Mouse (Mus musculus) brown adipose tissue, adult 24 weeks (tissue): ENCODE measurements around the gene Dnmbp. TPM values are rescaled to one million over a fixed set of nuclear protein-coding genes. Genes with fewer than 3 reads are reported as not detected.
A peak's percentile ranks its signal among the peaks of the same experiment; 100 is the strongest.

Experiments used
- H3K27ac ChIP-seq: fragments of 200-500 bp; replicated peaks from 2 replicates; pipeline ENCODE4 v1.5.1; 2012; ENCODE audit warnings: low read depth, mild to moderate bottlenecking, low read length
- H3K4me1 ChIP-seq: fragments of 200-500 bp; 2 replicates; pipeline ENCODE4 v1.6.1; 2012; ENCODE audit warnings: low read length, mixed read lengths; ENCODE audit not compliant: control insufficient read depth, insufficient read depth, insufficient read length
- H3K4me3 ChIP-seq: fragments of 200-500 bp; 2 replicates; pipeline ENCODE4 v1.5.1; 2012; ENCODE audit warnings: low read depth, mild to moderate bottlenecking, low read length, moderate library complexity; ENCODE audit not compliant: insufficient read depth
- polyA plus RNA-seq: library from polyadenylated mRNA; stranded (reverse); fragments of >200 nt; gene quantifications from 2 replicates; pipeline ENCODE4 v1.2.4, GENCODE M21; 2012; ENCODE audit not compliant: missing spikeins, insufficient read depth, insufficient read length

Dnmbp gene
- polyA plus RNA-seq, 1 experiment: 4.5 TPM

- H3K27ac ChIP-seq: no peak overlapping the region
- no peak overlapping the region for H3K4me3 ChIP-seq
- H3K4me1 ChIP-seq: peaks cover 14% of the 10 kb centered on the region
These were observed 12.9 kb downstream of the Dnmbp start for GRCm38 (mm10) chr19:43927057-43927456.

- Histone ChIP-seq H3K4me3 (no peak overlapping the region), H3K4me1 (peaks cover 14% of the 10 kb centered on the region), H3K27ac (0 out of 2 replicates have a peak overlapping the region, but pooled peaks have one; percentile 15)
These were observed 13.6 kb downstream of the Dnmbp start for GRCm38 (mm10) chr19:43926141-43926987.

GRCm38 (mm10) chr19:43924361-43924760 lies 15.6 kb downstream of the Dnmbp start:
- Histone ChIP-seq H3K4me1 (peaks cover 12% of the 10 kb centered on the region), H3K27ac (no peak overlapping the region), H3K4me3 (no peak overlapping the region)

- Histone ChIP-seq H3K4me3 (no peak overlapping the region), H3K4me1 (peaks cover 17% of the 10 kb centered on the region), H3K27ac (no peak overlapping the region)
These were observed 17.0 kb downstream of the Dnmbp start for GRCm38 (mm10) chr19:43922963-43923362.

GRCm38 (mm10) chr19:43921410-43921809 lies 18.6 kb downstream of the Dnmbp start:
- Histone ChIP-seq H3K4me3 (peak overlapping the region; percentile 45), H3K4me1 (peaks cover 25% of the 10 kb centered on the region), H3K27ac (no peak overlapping the region)

- Histone ChIP-seq H3K27ac (peak overlapping the region; percentile 59; the same call in 1 of the 2 replicates), H3K4me3 (peak overlapping the region; percentile 54), H3K4me1 (peaks cover 23% of the 10 kb centered on the region)
These were observed 19.3 kb downstream of the Dnmbp start for GRCm38 (mm10) chr19:43920453-43921300.

GRCm38 (mm10) chr19:43919841-43920240 lies 20.1 kb downstream of the Dnmbp start:
- H3K27ac ChIP-seq: 0 out of 2 replicates have a peak overlapping the region, but pooled peaks have one; percentile 15
- peaks cover 23% of the 10 kb centered on the region for H3K4me1 ChIP-seq
- no peak overlapping the region for H3K4me3 ChIP-seq

- H3K4me3 ChIP-seq: no peak overlapping the region
- peaks cover 23% of the 10 kb centered on the region for H3K4me1 ChIP-seq
- peak overlapping the region; percentile 9; the same call in 1 of the 2 replicates for H3K27ac ChIP-seq
These were observed 21.2 kb downstream of the Dnmbp start for GRCm38 (mm10) chr19:43918834-43919233.

- peaks cover 23% of the 10 kb centered on the region for H3K4me1 ChIP-seq
- H3K4me3 ChIP-seq: no peak overlapping the region
- no peak overlapping the region for H3K27ac ChIP-seq
These were observed 22.2 kb downstream of the Dnmbp start for GRCm38 (mm10) chr19:43917763-43918162.

- Histone ChIP-seq H3K27ac (no peak overlapping the region), H3K4me1 (peaks cover 23% of the 10 kb centered on the region), H3K4me3 (no peak overlapping the region)
These were observed 22.6 kb downstream of the Dnmbp start for GRCm38 (mm10) chr19:43917406-43917691.

- Histone ChIP-seq H3K4me1 (peaks cover 23% of the 10 kb centered on the region), H3K4me3 (no peak overlapping the region), H3K27ac (no peak overlapping the region)
These were observed 23.2 kb downstream of the Dnmbp start for GRCm38 (mm10) chr19:43916586-43917405.

GRCm38 (mm10) chr19:43915431-43915830 lies 24.6 kb downstream of the Dnmbp start:
- Histone ChIP-seq H3K27ac (no peak overlapping the region), H3K4me1 (peaks cover 23% of the 10 kb centered on the region), H3K4me3 (no peak overlapping the region)

- H3K4me1 ChIP-seq: peaks cover 23% of the 10 kb centered on the region
- no peak overlapping the region for H3K27ac ChIP-seq
- H3K4me3 ChIP-seq: no peak overlapping the region
These were observed 25.0 kb downstream of the Dnmbp start for GRCm38 (mm10) chr19:43914986-43915385.

- no peak overlapping the region for H3K27ac ChIP-seq
- H3K4me3 ChIP-seq: no peak overlapping the region
- peaks cover 13% of the 10 kb centered on the region for H3K4me1 ChIP-seq
These were observed 27.1 kb downstream of the Dnmbp start for GRCm38 (mm10) chr19:43912775-43913486.
